Mouse (Mus musculus): Measurements from ENCODE around the gene Lipt2. TPM values are rescaled to one million over a fixed set of nuclear protein-coding genes. Genes with fewer than 3 reads are reported as not detected.

Gene Lipt2
- polyA plus RNA-seq, 1 experiment from 2014 or later = 16.8 TPM

DNA sequence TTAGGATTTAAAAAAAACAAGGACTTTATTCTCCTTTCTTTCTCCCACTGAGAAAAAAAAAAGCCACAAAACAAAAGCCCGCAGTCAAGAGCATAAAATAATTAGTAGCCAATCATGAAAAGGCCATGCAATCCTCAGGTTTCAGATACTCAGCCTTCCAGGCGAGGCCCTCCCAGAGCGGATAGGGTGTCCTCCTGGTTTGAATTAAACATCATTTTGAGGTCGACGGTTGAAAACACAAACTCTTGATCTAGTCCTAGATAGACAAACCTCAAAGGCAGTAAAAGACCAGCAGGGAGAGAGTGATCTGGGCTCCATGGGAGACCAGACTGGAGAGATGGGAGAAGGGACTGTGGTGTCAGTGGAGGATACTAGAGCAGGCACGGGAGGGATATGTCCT lies 45.8 kb downstream of the Lipt2 start:
- Histone ChIP-seq H3K27ac (replicated peaks) (no peak overlapping the region), H3K9ac (no peak overlapping the region), H3K4me1 (replicated peaks) (no peaks in the 10 kb centered on the region), H3K4me3 (no peak overlapping the region), H3K27me3 (no peaks in the 10 kb centered on the region), H3K36me3 (no peaks in the 10 kb centered on the region), H3K9me3 (no peaks in the 10 kb centered on the region), H3K4me2 (no peak overlapping the region)
- ATAC-seq (ENCODE audit: low FRiP score, low read depth) = no peak
- WGBS = 82% methylated on average over 6 of the region's 6 CpGs

DNA sequence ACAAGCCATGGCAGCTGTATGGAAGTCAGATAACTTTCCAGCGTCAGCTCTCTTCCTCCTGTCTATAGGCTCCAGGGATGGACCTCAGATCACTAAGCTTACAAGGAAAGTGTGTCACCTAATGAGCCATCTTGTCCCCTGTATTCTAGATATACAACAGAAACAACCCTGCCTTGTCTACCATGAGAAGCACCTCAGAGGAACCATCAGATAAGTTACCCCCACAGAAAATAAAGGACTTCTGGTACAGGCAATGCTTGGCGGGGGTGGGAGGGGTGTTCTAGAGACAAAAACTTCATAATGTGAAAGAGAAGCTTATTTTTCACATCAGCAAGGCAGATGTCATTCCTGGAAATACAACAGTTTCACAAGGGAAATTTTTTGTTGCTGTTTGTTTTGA lies 47.1 kb downstream of the Lipt2 start:
- Histone ChIP-seq H3K4me3 (no peak overlapping the region), H3K27me3 (no peaks in the 10 kb centered on the region), H3K9ac (no peak overlapping the region), H3K9me3 (no peaks in the 10 kb centered on the region), H3K27ac (replicated peaks) (no peak overlapping the region), H3K4me2 (no peak overlapping the region), H3K36me3 (no peaks in the 10 kb centered on the region), H3K4me1 (replicated peaks) (no peaks in the 10 kb centered on the region)
- ATAC-seq (ENCODE audit: low FRiP score, low read depth) = no peak
- 88% methylated on average over 2 of the region's 2 CpGs for WGBS

- Histone ChIP-seq H3K4me2 (no peak overlapping the region), H3K4me3 (no peak overlapping the region), H3K36me3 (no peaks in the 10 kb centered on the region), H3K27me3 (no peaks in the 10 kb centered on the region), H3K9me3 (no peaks in the 10 kb centered on the region), H3K4me1 (replicated peaks) (no peaks in the 10 kb centered on the region), H3K27ac (replicated peaks) (no peak overlapping the region), H3K9ac (no peak overlapping the region)
- no peak for ATAC-seq (ENCODE audit: low FRiP score, low read depth)
Observed at GRCm38 (mm10) chr7:100207886-100208285, 48.8 kb downstream of the Lipt2 start.

Other genes with a start within 250 kb of the Lipt2 start
- 4.6 and 4.9 TPM in 2 replicates for gene Rnf169, start 178.8 kb upstream of the Lipt2 start, polyA plus RNA-seq (2015; fragmentation: Nextera tagmentation; extraction: Ambion mirVana)
- gene Chrdl2, start 153.1 kb upstream of the Lipt2 start, polyA plus RNA-seq (2015; fragmentation: Nextera tagmentation; extraction: Ambion mirVana) = 0.71 and 1.3 TPM in 2 replicates
- 44.9 and 45.6 TPM in 2 replicates for gene Pold3, start 37.7 kb upstream of the Lipt2 start, polyA plus RNA-seq (2015; fragmentation: Nextera tagmentation; extraction: Ambion mirVana)
- 0.82 and 0.90 TPM in 2 replicates for gene Kcne3, start 17.2 kb downstream of the Lipt2 start, polyA plus RNA-seq (2015; fragmentation: Nextera tagmentation; extraction: Ambion mirVana)
- 24.8 and 27.2 TPM in 2 replicates for gene Pgm2l1, start 68.1 kb downstream of the Lipt2 start, polyA plus RNA-seq (2015; fragmentation: Nextera tagmentation; extraction: Ambion mirVana)
- gene P4ha3, start 126.2 kb downstream of the Lipt2 start, polyA plus RNA-seq (2015; fragmentation: Nextera tagmentation; extraction: Ambion mirVana) = 7.3 and 10.8 TPM in 2 replicates
- gene C2cd3, start 213.0 kb downstream of the Lipt2 start, polyA plus RNA-seq (2015; fragmentation: Nextera tagmentation; extraction: Ambion mirVana) = 17.5 and 20.9 TPM in 2 replicates
- gene Ppme1, start 213.0 kb downstream of the Lipt2 start, polyA plus RNA-seq (2015; fragmentation: Nextera tagmentation; extraction: Ambion mirVana) = 154 and 170 TPM in 2 replicates

All from hindbrain, embryonic 15.5 days (tissue).